In the genomic region with DNA sequence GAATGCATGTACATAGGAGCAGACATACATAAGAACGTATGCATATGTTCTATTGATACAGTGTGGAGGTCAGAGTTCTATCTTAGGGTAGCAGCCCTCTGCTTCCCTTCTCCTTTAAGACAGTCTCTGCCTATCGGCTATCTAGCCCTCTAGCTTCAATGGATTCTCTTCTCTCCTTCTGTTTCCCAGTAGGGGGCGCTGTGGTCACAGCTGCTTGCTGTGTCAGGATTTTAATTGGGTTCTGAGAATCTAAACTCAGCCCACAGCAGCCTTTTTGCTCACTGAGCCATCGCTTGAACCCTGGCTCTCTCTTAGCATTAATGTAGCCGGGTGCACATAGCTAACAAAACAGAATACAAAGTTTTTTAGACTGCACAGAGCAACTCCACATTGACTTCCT, we compare ENCODE assay signal across 8 mouse cellular contexts.
A peak's percentile ranks its signal among the peaks of the same experiment; 100 is the strongest.
DNase-seq lines count a peak whose midpoint lies in the region; ATAC-seq and TF ChIP-seq lines count a peak whose summit lies in the region.

No protein-coding gene starts in this region.

- ATAC-seq in embryonic facial prominence, embryonic 11.5 days (replicated peaks; ENCODE audit: insufficient number of reproducible peaks, low FRiP score, low TSS enrichment, low read depth) = no peak
- ATAC-seq in neural tube, embryonic 11.5 days (ENCODE audit: insufficient read depth, low FRiP score, low TSS enrichment) = no peak

- TF ChIP-seq POLR2A in heart, adult 2 months (IDR thresholded peaks at IDR 0.05; ENCODE audit: insufficient read depth, low read depth, low read length) = no peak

- no peaks in the 10 kb centered on the region for H3K36me3 ChIP-seq in heart, adult 2 months (ENCODE audit: control insufficient read depth, insufficient read depth, low read length)
- H3K36me3 ChIP-seq in embryonic facial prominence, embryonic 11.5 days (replicated peaks; ENCODE audit: control insufficient read depth, insufficient read depth, low read depth, low read length) = no peaks in the 10 kb centered on the region
- no peaks in the 10 kb centered on the region for H3K36me3 ChIP-seq in neural tube, embryonic 11.5 days (ENCODE audit: control insufficient read depth, insufficient read depth, low read length)

- H3K27ac ChIP-seq in heart, adult 2 months = no peak overlapping the region
- no peak overlapping the region for H3K27ac ChIP-seq in embryonic facial prominence, embryonic 11.5 days (replicated peaks; ENCODE audit: low read depth, low read length)
- no peak overlapping the region for H3K27ac ChIP-seq in neural tube, embryonic 11.5 days (ENCODE audit: low read depth, low read length)

- WGBS in heart, adult 2 months = 52% methylated on average over 5 of the region's 5 CpGs
- 56% methylated on average over 5 of the region's 5 CpGs for WGBS in embryonic facial prominence, embryonic 11.5 days
- 56% methylated on average over 5 of the region's 5 CpGs for WGBS in neural tube, embryonic 11.5 days

- TF ChIP-seq EP300 in heart, adult 2 months (IDR thresholded peaks at IDR 0.05; ENCODE audit: insufficient read depth, low read depth, low read length) = no peak

- no peaks in the 10 kb centered on the region for H3K9me3 ChIP-seq in embryonic facial prominence, embryonic 11.5 days (replicated peaks; ENCODE audit: control insufficient read depth, low read length)
- no peaks in the 10 kb centered on the region for H3K9me3 ChIP-seq in neural tube, embryonic 11.5 days (ENCODE audit: control insufficient read depth, low read length)

- intact Hi-C loops in heart, adult 2 months (cut with DNase I) = loop anchor here (10.0 kb wide), 1 partner anchor 59 kb away; no protein-coding TSS in a partner anchor
- intact Hi-C loops in heart, postnatal 25 days (cut with DNase I) = loop anchor here (10.0 kb wide), 1 partner anchor 489 kb away; no protein-coding TSS in a partner anchor

- H3K4me2 ChIP-seq in embryonic facial prominence, embryonic 11.5 days (ENCODE audit: low read depth, low read length) = no peak overlapping the region
- H3K4me2 ChIP-seq in neural tube, embryonic 11.5 days (ENCODE audit: low read depth) = no peak overlapping the region

- no peaks in the 10 kb centered on the region for H3K79me2 ChIP-seq in heart, adult 2 months (replicated peaks; ENCODE audit: control insufficient read depth, insufficient read depth, low read length)

- no peaks in the 10 kb centered on the region for H3K27me3 ChIP-seq in heart, adult 2 months (ENCODE audit: control insufficient read depth, insufficient read depth, low read length)
- H3K27me3 ChIP-seq in embryonic facial prominence, embryonic 11.5 days (ENCODE audit: control insufficient read depth, insufficient read depth, low read length) = no peaks in the 10 kb centered on the region
- H3K27me3 ChIP-seq in neural tube, embryonic 11.5 days (ENCODE audit: control insufficient read depth, insufficient read depth, low read length) = no peaks in the 10 kb centered on the region

- peak; percentile 74 for TF ChIP-seq CTCF in heart, adult 2 months (IDR thresholded peaks at IDR 0.05)

- DNase-seq in heart, adult 2 months = no peak
- DNase-seq in heart, postnatal 25 days (ENCODE audit: low spot score) = no peak
- DNase-seq in thymus, postnatal 0 days (ENCODE audit: low spot score) = peak; percentile 14
- DNase-seq in thymus, postnatal 36 days = no peak
- peak; percentile 37 for DNase-seq in embryonic facial prominence, embryonic 11.5 days (ENCODE audit: low spot score)
- peak; percentile 51 for DNase-seq in neural tube, embryonic 11.5 days (ENCODE audit: low spot score)
- no peak for DNase-seq in adipocyte (ENCODE audit: low spot score)
- no peak for DNase-seq in ovary, postnatal 36 days (ENCODE audit: low spot score)

- no peak overlapping the region for H3K9ac ChIP-seq in heart, adult 2 months (ENCODE audit: low read depth, low read length)
- H3K9ac ChIP-seq in embryonic facial prominence, embryonic 11.5 days (replicated peaks; ENCODE audit: low read length) = no peak overlapping the region
- H3K9ac ChIP-seq in neural tube, embryonic 11.5 days (ENCODE audit: low read length) = no peak overlapping the region

- H3K4me3 ChIP-seq in heart, adult 2 months = no peak overlapping the region
- H3K4me3 ChIP-seq in embryonic facial prominence, embryonic 11.5 days (ENCODE audit: low read depth, low read length) = no peak overlapping the region
- H3K4me3 ChIP-seq in neural tube, embryonic 11.5 days (ENCODE audit: low read depth, low read length) = no peak overlapping the region

- no peaks in the 10 kb centered on the region for H3K4me1 ChIP-seq in heart, adult 2 months (ENCODE audit: control insufficient read depth, insufficient read depth, low read length)
- H3K4me1 ChIP-seq in embryonic facial prominence, embryonic 11.5 days (ENCODE audit: control insufficient read depth, insufficient read depth, low read length) = no peaks in the 10 kb centered on the region
- H3K4me1 ChIP-seq in neural tube, embryonic 11.5 days (ENCODE audit: control insufficient read depth, insufficient read depth, low read length) = no peaks in the 10 kb centered on the region

Comparison
In these comparisons a context has a peak if more than half of its experiments do, and no peak if none do; other contexts are left out.
1. DNase-seq: peak in thymus, postnatal 0 days (single experiment), embryonic facial prominence, embryonic 11.5 days (single experiment) and neural tube, embryonic 11.5 days (single experiment); none in heart, adult 2 months (0 of 2), heart, postnatal 25 days (single experiment), thymus, postnatal 36 days (0 of 2), adipocyte (single experiment) and ovary, postnatal 36 days (single experiment).